Mouse (Mus musculus) heart, postnatal 0 days (tissue): ENCODE results near the gene Asphd2. TPM values are rescaled to one million over a fixed set of nuclear protein-coding genes. Genes with fewer than 3 reads are reported as not detected.

Experiments used
- ATAC-seq: fragments of 200-750 bp; cut with Nextera tagmentation; 2 replicates; pipeline ENCODE4 v1.8.0; 2017; ENCODE audit warnings: low read depth, moderate number of reproducible peaks, moderate library complexity; ENCODE audit not compliant: insufficient read depth
- DNase-seq: peaks from one replicate; pipeline ENCODE4 v3.0.0-alpha.2; 2016; ENCODE audit warnings: low spot score
- H3K27ac ChIP-seq: fragments of 300-500 bp; sonication (generic); 2 replicates; pipeline ENCODE4 v1.5.1; 2014; ENCODE audit warnings: low read depth, mild to moderate bottlenecking
- H3K27me3 ChIP-seq: fragments of 300-500 bp; sonication (generic); 2 replicates; pipeline ENCODE4 v1.6.1; 2014; ENCODE audit warnings: low read length, mixed read lengths; ENCODE audit not compliant: control insufficient read depth, insufficient read depth
- H3K36me3 ChIP-seq: fragments of 300-500 bp; sonication (generic); replicated peaks from 2 replicates; pipeline ENCODE4 v1.6.1; 2014; ENCODE audit warnings: low read length, mixed read lengths; ENCODE audit not compliant: control insufficient read depth, insufficient read depth
- H3K4me1 ChIP-seq: fragments of 300-500 bp; sonication (generic); 2 replicates; pipeline ENCODE4 v1.6.1; 2014; ENCODE audit warnings: antibody characterized with exemption; ENCODE audit not compliant: control insufficient read depth, insufficient read depth
- H3K4me2 ChIP-seq: fragments of 300-500 bp; sonication (generic); 2 replicates; pipeline ENCODE4 v1.6.1; 2014; ENCODE audit warnings: low read depth, mild to moderate bottlenecking, low read length, moderate library complexity
- H3K4me3 ChIP-seq: fragments of 300-500 bp; sonication (generic); 2 replicates; pipeline ENCODE4 v1.5.1; 2014; ENCODE audit warnings: low read depth, low read length
- H3K9ac ChIP-seq: fragments of 300-500 bp; sonication (generic); replicated peaks from 2 replicates; pipeline ENCODE4 v1.6.1; 2014; ENCODE audit warnings: low read depth, low read length, mixed read lengths
- H3K9me3 ChIP-seq: fragments of 300-500 bp; sonication (generic); replicated peaks from 2 replicates; pipeline ENCODE4 v1.6.1; 2016; ENCODE audit warnings: low read length; ENCODE audit not compliant: control insufficient read depth
- CTCF ChIP-seq: IDR thresholded peaks from 2 replicates; pipeline ENCODE4 v1.5.1; 2016; ENCODE audit warnings: antibody characterized with exemption, control low read depth, low read depth
- EP300 ChIP-seq: IDR thresholded peaks from 2 replicates; pipeline ENCODE4 v1.6.1; 2016; ENCODE audit warnings: antibody characterized with exemption, low read depth
- WGBS: fragments of 180-500 bp; shearing (Covaris S2); extraction: QIAGEN DNeasy Blood & Tissue Kit; methylation state at CpG from one replicate; pipeline ENCODE4 v1.1.7; 2014; 5-methylcytosine and 5-hydroxymethylcytosine counted together
- polyA plus RNA-seq: library from polyadenylated mRNA; unstranded; fragments of >200 nt; fragmentation: Nextera tagmentation; extraction: Ambion mirVana; gene quantifications from 2 replicates; pipeline ENCODE4 v1.2.1, GENCODE M21; 2015
- total RNA-seq: library from RNA; depleted of rRNA; stranded (reverse); fragments of >200 nt; gene quantifications from 2 replicates; pipeline ENCODE4 v1.2.3, GENCODE M21; 2014; ENCODE audit warnings: low replicate concordance; rRNA removed

Gene Asphd2
- total and polyA plus RNA-seq, 2 experiments from 2014 or later, result 0.08 to 0.40 TPM

GRCm38 (mm10) chr5:112337004-112337403 is 57.7 kb downstream of the Asphd2 start:
- H3K27ac ChIP-seq, result no peak overlapping the region
- H3K9me3 ChIP-seq, result no peaks in the 10 kb centered on the region
- peaks cover 72% of the 10 kb centered on the region for H3K36me3 ChIP-seq
- TF ChIP-seq EP300 (no peak), CTCF (no peak)
- no peak overlapping the region for H3K4me2 ChIP-seq
- H3K4me1 ChIP-seq, result no peaks in the 10 kb centered on the region
- H3K27me3 ChIP-seq, result no peaks in the 10 kb centered on the region
- ATAC-seq (no peak), DNase-seq (no peak)
- H3K9ac ChIP-seq, result no peak overlapping the region
- WGBS, result 91% methylated on average over 22 of the region's 22 CpGs
- no peak overlapping the region for H3K4me3 ChIP-seq

GRCm38 (mm10) chr5:112335473-112335872 is 59.2 kb downstream of the Asphd2 start:
- Histone ChIP-seq H3K4me1 (no peaks in the 10 kb centered on the region), H3K27ac (no peak overlapping the region), H3K27me3 (no peaks in the 10 kb centered on the region), H3K9me3 (no peaks in the 10 kb centered on the region), H3K36me3 (peaks cover 88% of the 10 kb centered on the region), H3K9ac (no peak overlapping the region), H3K4me2 (no peak overlapping the region), H3K4me3 (no peak overlapping the region)
- no peak for ATAC-seq
- DNase-seq, result no peak
- TF ChIP-seq EP300, result no peak
- TF ChIP-seq CTCF, result peak; percentile 71
- WGBS, result 21% methylated on average over 2 of the region's 2 CpGs

Other genes starting within 250 kb of the Asphd2 start
- 0.39 and 1.6 TPM in 2 replicates for gene Cryba4, start 142.3 kb downstream of the Asphd2 start, total RNA-seq
- 3.7 and 4.1 TPM in 2 replicates for gene Cryba4, start 142.3 kb downstream of the Asphd2 start, polyA plus RNA-seq
- gene Crybb1, start 139.1 kb downstream of the Asphd2 start, total RNA-seq, result not detected in 2 replicates
- gene Crybb1, start 139.1 kb downstream of the Asphd2 start, polyA plus RNA-seq, result 0.26 and 0.54 TPM in 2 replicates
- 86.1 and 96.0 TPM in 2 replicates for gene Tpst2, start 118.2 kb downstream of the Asphd2 start, total RNA-seq
- gene Tpst2, start 118.2 kb downstream of the Asphd2 start, polyA plus RNA-seq, result 42.9 and 43.8 TPM in 2 replicates
- 6.5 and 11.4 TPM in 2 replicates for gene Tfip11, start 68.5 kb downstream of the Asphd2 start, total RNA-seq
- gene Tfip11, start 68.5 kb downstream of the Asphd2 start, polyA plus RNA-seq, result 11.7 TPM in 2 replicates
- gene Srrd, start 51.8 kb downstream of the Asphd2 start, total RNA-seq, result 57.9 and 65.2 TPM in 2 replicates
- 14.1 and 18.2 TPM in 2 replicates for gene Srrd, start 51.8 kb downstream of the Asphd2 start, polyA plus RNA-seq
- gene Hps4, start 51.8 kb downstream of the Asphd2 start, total RNA-seq, result 12.5 and 16.1 TPM in 2 replicates
- gene Hps4, start 51.8 kb downstream of the Asphd2 start, polyA plus RNA-seq, result 12.6 and 13.5 TPM in 2 replicates
- gene Gm6583, start 38.8 kb downstream of the Asphd2 start, total RNA-seq, result not detected in 2 replicates
- 0.05 TPM in 1 of 2 replicates, not detected in the other for gene Gm6583, start 38.8 kb downstream of the Asphd2 start, polyA plus RNA-seq
- gene Gm6588, start 54.6 kb upstream of the Asphd2 start, total RNA-seq, result not detected in 2 replicates
- not detected in 2 replicates for gene Gm6588, start 54.6 kb upstream of the Asphd2 start, polyA plus RNA-seq
- gene Sez6l, start 182.3 kb upstream of the Asphd2 start, total RNA-seq, result 0.23 TPM in 1 of 2 replicates, not detected in the other
- gene Sez6l, start 182.3 kb upstream of the Asphd2 start, polyA plus RNA-seq, result 0.10 and 0.21 TPM in 2 replicates